Mouse (Mus musculus) testis, adult 2 months (tissue): ENCODE data around the gene Jakmip3.

Source experiments
- CTCF ChIP-seq: fragments of 200-500 bp; IDR thresholded peaks from 2 replicates; pipeline ENCODE4 v1.5.1; 2012; ENCODE audit warnings: low read depth, mild to moderate bottlenecking, inconsistent platforms, low read length, moderate library complexity; ENCODE audit not compliant: control insufficient read depth, insufficient read depth, insufficient replicate concordance
- POLR2A ChIP-seq: fragments of 200-500 bp; IDR thresholded peaks from 2 replicates; pipeline ENCODE4 v1.6.1; 2012; ENCODE audit warnings: low read depth, mild to moderate bottlenecking, inconsistent platforms, low read length, moderate library complexity; ENCODE audit not compliant: control insufficient read depth

DNA sequence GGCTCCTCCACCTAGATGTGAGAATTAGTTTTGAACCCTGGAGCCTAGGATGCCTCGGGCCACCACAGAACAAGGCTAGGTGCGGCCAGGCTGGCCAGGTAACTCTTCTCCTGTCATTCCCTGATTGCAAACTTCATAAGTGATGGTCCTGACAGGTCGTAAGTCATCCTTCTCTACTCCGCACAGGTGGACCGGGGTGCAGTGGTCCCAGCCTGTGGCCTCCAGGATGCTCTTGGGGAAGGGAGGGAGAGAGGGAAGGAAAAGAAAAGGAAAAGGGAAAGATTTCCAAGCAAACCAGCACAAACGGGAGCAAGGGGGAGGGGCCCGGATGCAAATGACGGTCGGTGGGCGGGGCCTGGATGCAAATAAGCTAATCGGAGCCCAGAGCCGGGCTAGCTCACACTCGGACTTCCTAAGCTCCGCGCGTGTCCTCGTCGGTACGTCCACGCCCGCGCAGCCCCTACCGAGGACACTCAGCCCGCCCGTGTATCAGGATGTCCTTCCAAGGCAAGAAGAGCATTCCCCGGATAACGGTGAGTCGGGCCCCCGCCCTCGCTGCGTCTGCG lies 145.2 kb downstream of the Jakmip3 start, which contains the start of gene Dpysl4:
- peak; percentile 49; the same call in 1 of the 2 replicates for TF ChIP-seq POLR2A
- TF ChIP-seq CTCF = no peak
